Mouse (Mus musculus) limb, embryonic 13.5 days (tissue): ENCODE measurements at regions not wholly inside any gene's neighbourhood (a gene's known extent, or its start where the extent isn't known, plus 50 kb on each side); places are given as distances from the start of the nearest gene placed in this dataset.

Source experiments
- ATAC-seq: fragments of 200-750 bp; cut with Nextera tagmentation; 2 replicates; pipeline ENCODE4 v1.8.0; 2017; ENCODE audit warnings: low read depth, moderate number of reproducible peaks, moderate TSS enrichment; ENCODE audit not compliant: low FRiP score
- H3K27ac ChIP-seq: fragments of 300-500 bp; sonication (generic); 2 replicates; pipeline ENCODE4 v1.5.1; 2015; ENCODE audit warnings: inconsistent platforms, mild to moderate bottlenecking, moderate library complexity
- H3K27me3 ChIP-seq: fragments of 300-500 bp; sonication (generic); 2 replicates; pipeline ENCODE4 v1.6.1; 2015; ENCODE audit warnings: mild to moderate bottlenecking, inconsistent platforms
- H3K36me3 ChIP-seq: fragments of 300-500 bp; sonication (generic); 2 replicates; pipeline ENCODE4 v1.6.1; 2015; ENCODE audit warnings: inconsistent platforms, mild to moderate bottlenecking, moderate library complexity
- H3K4me1 ChIP-seq: fragments of 300-500 bp; sonication (generic); 2 replicates; pipeline ENCODE4 v1.6.1; 2015; ENCODE audit warnings: inconsistent platforms
- H3K4me2 ChIP-seq: fragments of 300-500 bp; sonication (generic); replicated peaks from 2 replicates; pipeline ENCODE4 v1.6.1; 2015; ENCODE audit warnings: inconsistent platforms, mild to moderate bottlenecking, moderate library complexity
- H3K4me3 ChIP-seq: fragments of 300-500 bp; sonication (generic); 2 replicates; pipeline ENCODE4 v1.5.1; 2015; ENCODE audit warnings: moderate library complexity, mild to moderate bottlenecking, inconsistent platforms
- H3K9ac ChIP-seq: fragments of 300-500 bp; sonication (generic); 2 replicates; pipeline ENCODE4 v1.6.1; 2015; ENCODE audit warnings: mild to moderate bottlenecking, inconsistent platforms
- H3K9me3 ChIP-seq: fragments of 300-500 bp; sonication (generic); 2 replicates; pipeline ENCODE4 v1.6.1; 2016; ENCODE audit warnings: inconsistent platforms
- WGBS: fragments of 180-500 bp; shearing (Covaris S2); methylation state at CpG from one replicate; pipeline ENCODE4 v1.1.7; 2015; 5-methylcytosine and 5-hydroxymethylcytosine counted together

GRCm38 (mm10) chrX:68313486-68313885 is 364.9 kb upstream of the Fmr1 start:
- H3K4me1 ChIP-seq = no peaks in the 10 kb centered on the region
- no peak overlapping the region for H3K27ac ChIP-seq
- no peaks in the 10 kb centered on the region for H3K36me3 ChIP-seq
- no peak overlapping the region for H3K9ac ChIP-seq
- ATAC-seq = peak; percentile 15; the same call in 1 of the 2 replicates
- no peak overlapping the region for H3K4me3 ChIP-seq
- no peaks in the 10 kb centered on the region for H3K9me3 ChIP-seq
- 17% methylated on average over 7 of the region's 7 CpGs for WGBS
- H3K4me2 ChIP-seq = no peak overlapping the region
- H3K27me3 ChIP-seq = no peaks in the 10 kb centered on the region
